Mouse (Mus musculus) cerebellum, adult 9-10 months (tissue): ENCODE measurements around the gene Itga2.
A peak's percentile ranks its signal among the peaks of the same experiment; 100 is the strongest.

Experiments
- DNase-seq: peaks from one replicate; pipeline ENCODE4 v3.0.0; 2022

Gene Itga2

DNA sequence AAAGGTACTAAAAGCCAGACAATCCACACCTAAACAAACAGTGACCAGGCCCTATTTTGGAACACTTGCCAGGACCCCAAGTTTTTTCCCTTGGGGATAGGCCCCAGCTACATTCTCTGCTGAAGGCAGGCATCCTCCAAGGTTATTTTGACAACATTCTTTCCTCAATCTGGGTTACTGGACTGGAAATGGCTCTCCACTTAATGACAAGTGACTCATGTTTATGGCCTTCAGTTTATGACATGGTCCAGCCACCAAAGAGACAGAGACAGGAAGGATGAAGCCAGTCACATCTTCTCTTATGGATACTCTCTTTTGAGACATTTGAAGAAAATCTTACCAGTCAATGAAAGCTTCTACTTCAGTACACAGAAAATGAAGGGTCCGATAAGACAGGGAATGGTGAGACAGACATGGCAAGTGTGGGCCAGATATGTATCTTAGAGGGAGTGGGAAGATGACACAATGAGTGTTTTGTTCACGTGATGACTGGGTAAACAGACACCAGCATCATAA, 55.8 kb downstream of the Itga2 start:
- DNase-seq, result no peak

DNA sequence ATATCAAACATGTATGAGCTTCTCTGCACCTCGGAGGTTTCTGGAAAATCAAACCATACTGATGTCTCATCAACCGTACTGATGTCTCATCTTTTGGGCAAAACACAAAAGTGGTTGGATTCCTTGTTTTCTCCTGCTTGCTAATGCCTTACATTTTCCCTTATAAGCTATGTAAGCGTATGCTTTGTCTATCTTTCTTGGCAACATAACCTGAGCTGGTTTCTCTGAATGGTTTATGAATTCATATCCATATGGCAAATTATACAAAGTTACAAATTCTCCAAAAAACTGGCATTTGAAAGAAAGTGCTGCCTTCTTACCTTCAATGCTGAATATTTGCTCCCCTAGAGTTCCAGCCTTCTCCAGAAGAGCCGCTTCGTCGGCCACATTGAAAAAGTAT, 57.2 kb downstream of the Itga2 start:
- no peak for DNase-seq

DNA sequence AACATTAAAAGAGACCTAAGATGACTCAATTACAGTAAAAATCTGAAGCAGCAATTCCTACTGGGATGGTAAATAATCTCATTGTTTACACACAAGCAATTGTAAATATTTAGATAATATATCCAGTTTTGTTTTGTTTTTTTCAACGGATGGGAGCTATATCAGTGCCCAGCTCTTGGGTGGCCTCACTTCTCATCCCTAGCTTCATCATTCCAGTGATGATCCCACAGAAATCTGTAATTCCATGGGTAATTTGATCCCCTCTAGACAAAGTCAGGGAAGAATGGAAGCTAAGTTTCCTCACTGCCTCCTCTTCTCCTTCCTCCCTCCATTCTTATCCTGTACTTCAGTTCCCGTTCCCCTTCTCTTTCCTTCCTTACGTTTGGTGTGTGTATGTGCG, 74.4 kb downstream of the Itga2 start:
- DNase-seq, result no peak

DNA sequence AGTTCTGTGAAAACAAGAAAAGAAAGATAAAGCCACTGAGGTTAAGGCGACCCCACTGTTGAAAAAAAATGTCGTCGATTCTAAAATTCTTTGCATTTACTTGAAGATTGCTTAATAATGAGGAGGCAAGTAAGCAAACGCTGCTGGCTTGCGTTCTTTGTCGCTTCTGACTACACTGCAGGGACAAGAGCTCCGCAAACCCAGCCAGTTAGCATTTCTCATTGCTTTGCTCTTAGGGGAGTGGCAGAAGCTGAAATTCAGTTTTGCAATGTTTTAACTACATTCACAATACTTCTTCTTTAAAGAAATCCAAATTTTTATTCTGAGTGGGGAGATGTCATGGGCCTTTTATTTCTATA, 75.7 kb downstream of the Itga2 start:
- DNase-seq, result no peak

DNA sequence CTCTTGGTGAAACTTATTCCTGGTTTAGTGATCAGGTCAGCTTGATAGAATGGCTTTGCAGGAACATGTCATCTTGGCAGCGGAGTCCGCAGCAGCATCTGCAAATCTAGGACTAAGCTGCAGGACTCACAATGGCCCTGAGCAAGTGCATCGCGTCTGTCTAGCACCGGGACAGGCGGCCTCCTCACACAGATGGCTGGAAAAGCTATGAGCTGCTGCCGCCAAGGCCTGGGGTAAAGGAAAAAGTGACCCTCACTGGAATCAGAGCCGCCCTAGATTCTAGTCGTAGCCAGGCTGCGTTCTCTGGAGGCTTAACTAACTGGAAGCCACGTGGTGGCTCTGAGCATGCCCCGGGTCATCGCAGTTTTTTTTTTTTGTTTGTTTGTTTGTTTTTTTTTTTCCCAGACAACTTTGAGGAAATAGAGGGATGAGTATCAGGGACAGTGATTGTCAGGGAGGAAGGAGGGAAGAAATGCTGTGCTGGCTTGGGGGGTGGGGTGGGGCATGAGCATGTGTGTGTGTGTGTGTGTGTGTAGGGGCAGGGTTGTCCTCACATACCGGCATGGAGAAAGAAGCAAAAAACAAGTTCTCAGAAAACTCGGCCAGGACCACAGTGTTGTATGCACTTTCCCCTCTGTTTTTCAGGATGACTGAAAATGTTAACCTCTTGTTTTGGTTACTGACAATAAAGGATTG, 76.2 kb downstream of the Itga2 start:
- DNase-seq, result peak; percentile 27

DNA sequence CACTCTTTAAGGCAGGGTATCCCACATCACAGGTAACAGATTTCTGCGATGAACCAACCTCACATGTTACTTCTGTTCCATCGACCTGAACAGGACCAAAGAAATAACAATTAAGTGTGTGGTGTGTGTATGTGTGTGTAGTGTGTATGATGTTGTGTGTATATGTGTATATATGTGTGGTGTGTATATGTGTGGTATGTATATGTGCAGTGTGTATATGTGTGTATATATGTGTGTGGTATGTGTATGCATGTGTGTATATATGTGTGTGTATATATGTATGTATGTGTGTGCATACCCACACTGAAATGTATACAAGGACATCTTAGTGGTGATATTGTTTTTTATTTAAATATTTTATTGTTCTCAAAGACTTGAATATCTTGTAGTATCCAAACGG, 77.5 kb downstream of the Itga2 start:
- DNase-seq, result no peak

DNA sequence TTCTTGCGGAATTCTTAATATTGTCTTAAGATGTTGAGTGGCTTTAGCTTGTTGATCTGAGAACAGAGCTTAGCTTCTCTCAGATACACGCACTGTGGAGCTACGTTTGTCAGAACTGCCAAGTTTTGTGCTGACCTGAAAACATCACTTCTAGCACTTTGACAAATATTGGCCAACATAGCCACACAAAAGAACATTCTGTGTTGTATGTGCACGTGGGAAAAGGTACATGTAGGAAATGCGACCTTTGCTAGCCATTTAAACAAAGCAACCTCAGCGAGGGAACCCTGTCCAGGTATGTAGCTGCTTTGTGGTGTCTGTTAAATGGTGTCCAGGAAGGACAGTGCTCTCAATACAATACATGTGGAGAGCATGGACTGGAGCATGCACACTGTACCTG, 77.9 kb downstream of the Itga2 start:
- no peak for DNase-seq

DNA sequence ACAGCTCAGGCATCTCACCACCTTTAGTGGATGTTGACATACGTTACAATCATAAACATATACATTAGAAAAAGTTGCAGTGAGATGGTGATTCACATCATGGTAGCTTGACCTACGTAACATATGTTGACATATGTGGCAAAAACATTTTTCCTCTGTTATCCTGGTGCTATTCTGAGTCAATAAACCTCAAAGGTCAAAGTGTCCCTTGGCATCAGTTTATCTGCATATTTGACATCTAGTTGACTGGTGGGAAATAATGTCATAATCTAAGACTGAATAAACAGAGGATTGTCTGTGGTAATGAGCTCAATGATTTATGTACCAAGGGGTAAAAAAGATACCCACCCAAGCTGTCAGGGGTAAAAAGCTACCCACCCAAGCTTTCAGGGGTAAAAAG, 78.7 kb downstream of the Itga2 start:
- no peak for DNase-seq

DNA sequence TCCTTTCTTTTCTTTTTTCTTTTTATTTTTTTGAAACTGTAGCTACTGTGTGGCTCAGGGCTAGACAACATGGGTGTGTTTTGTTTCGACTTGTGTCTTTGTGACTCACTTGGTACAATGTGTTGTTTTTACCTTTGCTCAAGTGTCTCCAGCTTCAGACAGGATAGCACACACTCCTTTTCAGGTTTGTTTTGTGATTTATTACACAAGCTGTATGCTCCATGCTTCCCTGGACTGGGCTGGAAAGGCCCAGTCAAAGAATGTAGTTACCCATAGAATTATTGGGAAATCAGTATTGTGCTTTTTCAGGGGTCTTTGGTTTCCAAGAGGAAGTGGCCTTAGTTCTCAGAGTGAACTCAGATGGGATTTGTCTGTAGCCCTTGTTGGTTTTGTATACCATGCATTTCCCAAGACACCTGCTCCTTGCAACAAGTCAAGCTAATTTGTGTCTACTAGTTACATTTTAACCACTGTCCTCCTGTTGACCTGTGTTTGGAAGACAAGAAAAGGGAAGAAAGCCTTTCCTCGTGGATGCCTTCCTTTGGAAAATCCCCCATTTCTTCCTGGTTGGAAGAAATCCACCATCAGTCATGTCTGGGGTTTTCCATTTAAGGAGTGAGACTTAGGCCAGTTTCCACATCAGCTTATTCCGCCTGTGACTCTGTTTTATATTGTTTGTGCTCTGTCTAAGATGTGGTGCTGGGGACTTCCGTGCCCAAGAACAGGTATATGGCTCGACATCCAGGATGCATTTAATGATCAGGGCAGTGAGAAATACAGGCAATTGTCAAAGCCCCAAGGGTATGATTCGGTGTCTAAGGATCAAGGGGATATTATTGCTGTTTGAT, 79.4 kb downstream of the Itga2 start:
- no peak for DNase-seq

DNA sequence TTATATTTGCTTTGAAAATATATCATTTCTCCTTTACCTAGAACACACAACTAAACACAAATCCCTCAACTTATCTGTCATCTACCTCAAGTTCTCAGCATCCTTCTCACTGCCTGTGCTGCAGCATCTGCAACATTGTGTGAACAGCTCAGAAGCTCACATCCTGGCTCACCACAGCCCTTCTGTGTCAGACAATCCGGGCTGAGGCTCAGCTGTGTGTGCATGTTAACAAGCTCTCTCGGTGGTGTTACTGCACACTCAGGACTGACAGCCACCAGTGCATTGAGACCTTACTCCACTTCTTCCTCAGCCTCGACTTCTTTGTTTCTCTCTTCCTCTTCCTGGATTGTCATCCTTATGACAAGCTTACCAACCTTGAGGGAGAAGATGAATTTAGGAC, 83.0 kb downstream of the Itga2 start:
- no peak for DNase-seq

DNA sequence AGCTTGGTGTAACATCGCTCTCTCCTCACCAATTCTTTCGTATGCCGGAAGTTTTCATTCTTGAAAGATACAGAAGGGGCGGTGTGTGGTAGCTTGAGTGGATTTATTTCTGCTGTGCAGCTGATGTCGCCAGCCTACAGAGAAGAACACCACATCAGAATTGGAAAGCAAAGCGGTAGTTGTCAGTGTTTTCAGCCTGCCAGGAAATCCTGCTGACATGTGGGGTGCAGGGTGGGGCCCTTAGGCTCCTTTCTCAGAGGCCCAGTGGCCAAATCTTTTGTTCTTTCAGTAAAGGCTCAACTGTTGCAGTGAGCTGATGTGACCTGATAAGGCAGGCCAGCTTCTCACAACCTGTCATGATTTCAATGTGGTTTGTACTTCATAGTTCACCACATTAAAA, 86.1 kb downstream of the Itga2 start:
- no peak for DNase-seq

DNA sequence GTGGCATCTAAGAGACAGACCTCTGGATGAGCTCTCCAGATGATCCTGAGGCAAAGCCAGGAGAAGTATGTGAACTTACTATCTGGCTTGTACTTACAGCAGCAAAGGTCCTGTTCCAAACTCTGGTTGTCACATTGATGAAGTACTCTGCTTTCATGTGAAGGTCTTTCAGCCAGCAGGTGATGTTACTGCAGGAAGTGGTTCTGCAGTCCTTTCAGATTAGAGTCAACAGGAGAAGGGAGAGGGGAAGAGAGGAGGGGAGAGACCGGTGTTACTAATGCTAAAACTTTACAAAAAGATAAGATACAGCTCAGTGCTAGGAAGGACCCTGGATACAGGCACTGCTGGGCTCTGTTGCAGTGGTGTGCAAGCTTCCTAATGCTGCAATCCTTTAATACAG, 88.6 kb downstream of the Itga2 start:
- DNase-seq, result no peak

DNA sequence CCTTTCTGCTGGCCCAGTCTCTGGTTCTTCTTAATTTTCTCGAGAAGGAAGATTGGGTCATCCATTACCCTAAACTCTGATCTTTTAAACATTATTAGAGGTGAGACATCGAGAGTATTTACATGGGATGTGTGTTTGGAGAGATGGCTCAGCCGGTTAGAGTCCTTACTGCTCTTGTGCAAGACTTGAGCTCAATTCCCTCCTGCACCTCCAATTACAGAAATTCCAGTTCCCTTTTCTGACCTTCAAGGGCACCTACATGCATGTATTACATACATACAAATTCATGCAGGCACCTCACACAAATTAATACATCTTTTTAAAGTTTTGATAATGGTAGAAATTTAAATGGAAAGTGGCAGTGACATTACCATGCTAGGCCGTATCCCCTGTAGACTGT, 91.4 kb downstream of the Itga2 start:
- no peak for DNase-seq

DNA sequence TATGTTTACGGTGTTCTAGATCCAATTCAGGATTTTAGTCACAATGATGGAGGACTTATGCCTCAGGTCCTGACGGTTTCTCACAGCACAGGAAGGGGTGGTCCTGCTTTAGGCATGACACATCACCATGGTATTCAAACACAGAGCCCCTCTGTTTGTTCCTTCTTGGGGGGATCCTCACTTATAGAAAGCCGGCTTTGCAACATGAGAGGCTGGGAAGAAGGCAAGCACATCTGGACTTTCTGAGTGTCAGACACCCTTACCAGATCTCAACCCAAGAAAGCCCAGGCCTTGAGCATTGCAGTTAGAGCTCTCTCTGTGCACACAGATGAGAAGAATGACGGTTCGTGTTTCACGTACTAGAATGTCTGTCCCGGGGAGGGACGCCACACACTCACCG, 92.8 kb downstream of the Itga2 start:
- peak; percentile 16 for DNase-seq

DNA sequence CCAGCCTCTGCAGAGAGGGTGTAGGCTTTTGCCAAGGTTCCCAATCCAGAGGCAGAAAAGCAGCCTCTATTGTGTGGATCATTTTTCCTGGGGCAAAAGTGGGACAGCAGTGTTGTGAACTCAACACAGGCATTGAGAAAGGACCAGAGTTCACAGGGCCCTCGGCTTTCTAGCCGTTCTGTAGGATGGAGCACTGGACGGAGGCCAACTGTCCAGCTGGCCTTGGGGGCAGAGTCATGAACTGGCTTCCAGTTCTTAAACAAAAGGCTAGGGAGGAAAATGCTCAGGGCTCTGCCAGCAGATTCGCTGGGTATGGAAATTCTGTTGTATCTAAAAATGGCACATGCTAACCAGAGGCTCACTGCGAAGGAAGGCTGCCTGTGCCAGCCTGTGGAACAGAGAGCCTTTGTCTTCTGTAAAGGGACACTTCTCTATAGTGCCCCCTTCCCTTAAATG, 93.3 kb downstream of the Itga2 start:
- peak; percentile 91 for DNase-seq

DNA sequence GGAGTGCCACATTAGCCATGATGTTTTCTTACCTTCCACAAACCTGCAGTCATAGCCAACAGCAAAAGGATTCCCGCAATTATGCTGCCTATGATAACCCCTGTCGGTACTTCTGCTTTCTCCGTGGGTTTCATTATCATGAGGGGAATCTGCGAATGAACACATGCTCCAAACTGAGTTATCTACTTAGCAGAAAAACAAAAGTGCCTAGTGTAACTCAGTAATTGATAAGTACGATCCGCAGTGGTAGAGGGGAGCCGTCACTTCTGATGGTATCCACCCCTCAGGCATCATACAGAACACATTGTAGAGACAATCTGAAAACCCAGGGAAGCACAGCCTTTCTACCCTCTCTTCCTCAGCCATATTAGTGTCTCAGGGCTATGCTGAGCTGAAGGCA, 94.8 kb downstream of the Itga2 start:
- DNase-seq, result no peak

DNA sequence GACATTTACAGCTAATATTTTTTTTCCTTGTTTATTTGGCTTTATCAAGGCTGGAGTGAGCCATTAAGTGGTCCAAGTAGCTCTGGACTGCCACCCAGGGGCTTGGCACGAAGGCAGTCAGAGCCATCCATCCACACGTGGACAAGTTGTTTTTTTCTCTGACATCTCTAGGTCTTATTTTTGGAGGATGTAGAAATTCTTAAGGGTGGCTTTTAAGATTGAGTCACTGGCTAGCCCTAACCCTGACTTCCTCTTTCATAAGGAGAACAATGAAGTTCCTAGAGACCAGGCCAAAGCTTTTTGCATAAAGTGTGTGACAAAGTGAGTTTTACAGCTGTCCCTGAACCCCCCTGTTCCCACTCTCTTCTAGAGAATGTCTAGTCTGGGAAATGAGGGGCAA, 97.3 kb downstream of the Itga2 start:
- DNase-seq, result no peak

DNA sequence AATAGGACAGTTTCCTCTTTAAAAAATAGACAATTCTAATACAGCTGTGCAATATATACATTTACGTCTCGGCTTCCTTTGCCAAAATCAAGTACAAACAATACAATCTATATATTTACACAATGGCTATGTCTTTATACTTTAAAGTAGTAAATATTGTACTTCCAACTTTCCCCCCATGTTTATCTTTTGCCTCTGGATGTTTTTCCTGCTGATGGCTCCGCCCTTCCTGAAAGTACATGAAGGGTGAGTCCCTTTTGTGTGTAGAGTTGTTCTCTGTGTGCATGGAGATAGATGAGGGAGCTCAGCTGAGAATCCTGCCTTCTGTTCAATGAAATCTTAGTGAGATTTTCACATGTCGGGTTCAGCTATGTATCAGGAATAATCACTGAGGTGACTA, 98.5 kb downstream of the Itga2 start:
- no peak for DNase-seq

DNA sequence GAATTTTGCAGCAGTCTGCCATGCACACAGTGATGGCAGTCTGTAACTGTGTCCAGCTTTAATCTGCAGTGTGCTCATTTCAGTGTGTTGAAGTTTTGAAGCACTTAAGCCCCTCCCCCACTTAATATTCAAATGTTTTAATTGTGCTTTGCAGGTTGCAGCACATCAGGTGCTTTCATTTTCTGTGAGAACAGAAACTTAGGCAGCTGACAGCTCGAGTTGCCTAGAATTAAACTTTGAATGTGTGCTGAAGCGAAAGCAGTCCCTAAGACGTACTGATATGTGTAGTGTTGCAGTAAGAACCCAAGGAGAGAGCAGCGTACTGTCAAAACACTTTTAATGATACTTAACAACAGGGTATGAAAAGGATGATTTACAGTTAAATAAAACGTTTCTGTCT, 99.1 kb downstream of the Itga2 start:
- DNase-seq, result no peak

DNA sequence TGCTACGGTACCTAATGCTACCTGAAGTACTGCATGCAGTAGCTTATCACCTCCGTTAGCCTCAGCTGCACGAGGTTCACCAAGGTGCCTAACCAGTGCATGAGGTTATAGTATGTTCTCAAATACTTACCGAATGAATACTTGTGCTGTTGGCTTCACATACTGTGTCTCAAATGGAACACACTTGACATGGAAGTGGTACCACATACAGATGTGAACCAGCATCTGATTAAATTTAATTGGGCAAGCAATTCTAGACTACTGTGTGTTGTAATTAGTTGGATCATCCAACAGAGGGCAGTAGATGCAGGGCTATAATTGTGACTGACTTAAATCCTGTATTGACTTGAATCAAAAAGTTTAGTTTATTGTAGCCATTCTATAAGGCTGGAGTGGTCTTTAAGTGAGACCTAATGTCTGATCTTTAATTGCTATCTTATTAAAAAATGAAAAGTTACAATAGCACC, 100.5 kb downstream of the Itga2 start:
- DNase-seq, result peak; percentile 45

DNA sequence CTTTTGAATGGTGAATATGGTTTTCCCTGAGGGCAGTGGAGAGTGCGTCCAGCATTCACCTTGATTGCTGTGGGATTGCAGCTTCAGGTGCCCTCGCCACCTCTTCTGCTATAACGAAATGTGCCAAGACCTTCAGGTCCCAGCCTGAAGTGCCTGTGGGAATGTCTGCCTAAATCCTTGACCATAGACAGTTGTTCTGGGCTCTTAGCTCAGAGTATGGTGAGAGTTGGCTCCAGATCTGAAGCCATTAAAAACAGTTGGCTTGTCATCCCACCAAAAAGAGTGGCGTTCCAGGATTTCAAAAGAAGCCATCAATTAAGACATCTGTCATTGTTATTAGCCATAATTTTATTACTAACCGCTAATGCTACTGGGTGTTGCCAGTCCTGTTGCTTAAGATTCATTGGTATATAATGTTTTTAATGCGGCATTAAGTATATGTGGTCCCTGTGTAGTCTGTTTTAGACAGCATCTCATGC, 106.5 kb downstream of the Itga2 start:
- no peak for DNase-seq

DNA sequence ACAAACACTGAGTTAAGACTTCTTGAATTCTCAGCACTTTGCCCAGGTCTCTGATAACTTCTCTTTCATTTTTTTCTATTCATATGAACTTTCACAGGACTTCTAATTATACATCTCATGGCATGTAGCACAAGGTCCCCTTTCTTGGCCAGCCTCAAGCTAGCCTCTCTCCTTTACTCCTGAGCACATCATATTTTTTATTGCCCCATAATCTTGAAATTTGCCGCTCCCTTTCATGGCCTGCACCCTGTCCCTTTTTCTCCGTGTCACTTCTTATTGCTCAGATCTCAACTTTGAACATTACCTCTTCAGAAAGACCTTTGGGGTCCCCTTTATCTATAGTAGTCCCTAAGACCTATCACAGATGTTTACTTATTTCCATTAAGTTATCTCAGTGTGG, 109.0 kb downstream of the Itga2 start:
- DNase-seq, result no peak

DNA sequence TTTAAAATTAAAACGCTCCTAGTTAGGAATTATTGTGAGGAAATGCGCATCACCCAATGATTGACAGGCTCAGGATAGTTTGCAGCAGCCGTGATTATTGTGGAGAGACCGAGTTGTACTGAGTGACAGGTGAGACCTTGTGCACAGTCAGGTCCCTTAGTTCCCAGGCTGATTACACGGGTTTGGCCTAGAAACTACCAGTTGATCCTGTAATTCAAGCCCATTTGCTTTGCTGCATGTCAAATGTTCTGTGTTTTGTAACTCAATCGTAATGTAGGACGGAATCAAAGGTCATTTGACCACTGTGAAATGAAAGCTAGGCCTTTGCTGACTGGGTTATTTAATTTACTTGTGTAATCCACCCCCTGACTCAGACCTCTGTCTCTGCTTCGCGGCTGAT, 113.4 kb downstream of the Itga2 start:
- DNase-seq, result peak; percentile 37

DNA sequence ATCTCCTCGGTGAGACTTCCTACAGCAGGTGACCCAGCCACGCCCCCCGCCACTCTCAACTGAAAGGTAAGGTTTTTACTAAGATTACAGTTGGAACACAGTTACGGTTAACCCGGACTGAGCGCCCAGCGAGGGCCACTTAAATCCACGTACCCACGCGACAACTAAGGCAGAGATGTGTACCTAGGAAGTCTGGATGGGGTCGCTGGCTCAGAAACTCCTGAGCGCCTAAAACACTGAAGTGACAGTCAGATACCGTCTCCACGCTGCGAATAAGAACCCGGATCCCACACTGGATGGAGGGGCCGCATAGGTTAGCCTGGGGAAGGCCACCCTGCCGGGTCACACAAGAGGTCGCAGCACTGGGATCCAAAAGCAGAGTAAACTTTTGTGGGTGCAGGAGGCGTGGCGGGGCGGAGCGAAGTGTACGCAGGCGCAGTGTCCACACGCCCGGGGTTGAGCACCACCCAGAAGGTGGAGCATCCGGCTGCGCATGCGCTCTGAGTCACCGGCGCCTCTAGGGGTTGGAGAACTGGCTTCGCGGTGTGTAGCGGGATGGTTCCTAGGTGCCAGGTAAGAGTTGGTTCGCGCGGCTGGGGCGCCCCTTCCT, 114.0 kb downstream of the Itga2 start, which contains the start of gene Mocs2:
Gene Mocs2, plus strand, starts transcription at position 486 of the 610 bp plus-strand sequence.
- peak; percentile 87 for DNase-seq
